Mouse (Mus musculus) lung, postnatal 10 days (tissue): Measurements from ENCODE around the gene Spsb1.

Experiments used
- DNase-seq: peaks from one replicate; pipeline ENCODE4 v3.0.0; 2021

Gene Spsb1

DNA sequence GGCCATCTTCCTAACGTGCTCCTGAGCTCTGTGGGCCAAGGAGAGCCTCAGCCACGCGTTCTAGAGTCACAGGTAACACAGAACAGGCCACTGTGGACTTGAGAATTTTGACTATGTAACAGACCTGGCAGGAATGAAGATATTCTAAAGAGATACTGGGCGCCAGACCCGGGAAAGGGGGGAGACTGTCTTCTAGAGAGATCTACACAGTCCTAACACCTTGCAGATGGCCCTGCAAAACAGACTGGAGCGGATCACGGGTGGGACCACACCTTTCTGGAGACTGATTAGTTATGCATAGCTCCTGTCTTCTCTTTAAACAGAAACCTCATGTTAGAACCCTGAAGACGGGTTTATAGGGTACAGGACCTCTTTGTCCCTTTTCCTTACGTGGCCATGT lies 100.1 kb downstream of the Spsb1 start:
- no peak for DNase-seq

DNA sequence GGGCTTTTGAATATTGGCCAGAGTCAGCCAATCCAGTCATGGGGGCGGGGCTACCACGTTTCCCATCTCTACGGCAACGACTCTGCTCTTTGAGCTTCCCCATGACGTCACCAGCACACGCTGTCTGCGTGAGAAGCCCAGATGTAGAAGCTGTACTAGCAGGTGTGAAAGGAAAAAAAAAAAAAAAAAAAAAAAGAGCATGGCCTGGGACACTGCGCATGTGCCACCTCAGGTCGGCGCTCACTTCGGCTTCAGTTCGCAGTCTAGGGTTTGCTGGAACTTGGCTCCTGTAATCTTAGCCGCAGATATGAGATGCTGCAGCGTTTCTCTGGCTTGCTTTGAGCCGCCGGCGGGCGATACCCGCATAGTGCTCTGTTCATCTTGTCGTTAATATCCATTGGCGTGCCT lies 100.5 kb downstream of the Spsb1 start:
- no peak for DNase-seq

DNA sequence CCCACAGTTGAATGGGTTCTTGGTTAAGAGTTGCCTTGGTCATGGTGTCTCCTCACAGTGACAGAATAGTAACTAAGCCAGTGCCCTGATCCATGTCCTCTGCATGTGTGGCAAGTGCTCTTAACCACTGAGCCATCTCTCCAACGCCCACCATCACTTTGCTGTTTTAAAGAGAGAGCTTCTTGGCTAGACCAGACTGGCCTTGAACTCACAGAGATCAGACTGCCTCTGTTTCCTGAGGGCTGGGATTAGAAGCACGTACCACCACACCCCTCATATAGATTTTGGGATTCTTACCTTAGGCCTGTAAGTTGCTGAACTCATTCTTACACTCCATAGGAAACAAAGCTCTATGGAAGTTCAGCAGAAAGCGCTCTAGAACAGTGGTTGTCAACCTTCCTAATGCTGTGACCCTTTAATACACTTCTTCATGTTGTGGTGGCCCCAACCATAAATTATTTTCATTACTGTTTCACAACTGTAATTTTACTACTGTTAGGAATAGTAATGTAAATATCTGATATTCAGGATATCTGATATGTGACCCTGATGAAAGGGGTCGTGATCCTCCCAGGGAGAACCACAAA lies 101.1 kb downstream of the Spsb1 start:
- no peak for DNase-seq

DNA sequence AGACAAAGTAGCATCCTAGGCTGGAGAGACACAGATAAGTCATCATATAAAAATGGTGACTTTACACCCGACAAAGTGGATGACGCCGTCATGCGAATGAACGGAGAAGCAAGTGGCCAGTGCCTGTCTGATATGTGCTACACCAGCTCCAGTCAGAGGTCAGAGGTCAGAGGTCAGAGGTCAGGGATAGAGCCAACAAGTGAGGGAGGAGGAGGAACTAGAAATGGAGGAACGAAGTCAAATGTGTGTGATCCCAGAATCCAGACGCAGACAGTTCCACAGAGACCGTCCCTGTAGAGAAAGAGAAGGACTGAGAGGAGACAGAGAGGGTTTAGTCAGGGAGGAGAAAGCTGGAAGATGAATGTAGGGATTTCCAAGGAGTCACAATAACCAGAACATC lies 103.3 kb downstream of the Spsb1 start:
- no peak for DNase-seq

DNA sequence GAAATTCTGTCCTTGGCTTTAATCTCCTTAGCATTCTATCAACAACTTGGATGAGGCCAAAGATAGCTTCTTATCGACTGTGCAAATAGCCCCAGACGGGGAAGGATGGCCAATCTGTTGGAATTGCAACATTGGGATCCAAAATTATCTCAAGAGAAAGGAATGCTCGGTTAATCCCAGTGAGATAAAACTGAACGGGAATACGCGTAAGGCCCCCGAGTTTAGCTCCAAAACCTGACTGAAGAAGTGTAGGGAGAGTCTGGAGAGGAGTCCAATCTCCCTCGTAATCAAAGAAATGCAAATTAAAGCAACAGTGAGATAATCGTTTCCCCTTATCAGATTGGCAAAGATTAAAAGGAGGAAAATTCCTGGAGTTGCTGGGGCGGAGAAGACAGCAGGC lies 104.2 kb downstream of the Spsb1 start:
- no peak for DNase-seq

DNA sequence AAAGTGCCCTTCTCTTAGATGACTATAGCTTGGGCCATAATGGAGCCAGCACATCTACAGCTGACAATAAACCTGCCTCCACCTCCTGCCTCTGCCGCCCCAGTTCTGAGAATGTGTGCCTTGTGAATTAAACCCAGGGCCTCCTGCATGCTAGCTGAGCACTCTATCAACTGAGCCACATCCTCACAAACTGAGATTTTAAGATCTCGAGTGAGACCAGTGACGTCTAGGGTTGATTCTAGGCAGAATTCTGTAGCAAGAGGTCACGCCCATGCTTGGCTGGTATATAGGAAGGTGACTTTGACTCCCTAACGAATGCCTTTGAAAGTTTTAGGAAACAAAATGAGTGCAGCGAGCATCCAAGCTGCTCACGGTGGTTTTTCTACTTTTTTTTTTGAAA lies 104.8 kb downstream of the Spsb1 start:
- DNase-seq: no peak

DNA sequence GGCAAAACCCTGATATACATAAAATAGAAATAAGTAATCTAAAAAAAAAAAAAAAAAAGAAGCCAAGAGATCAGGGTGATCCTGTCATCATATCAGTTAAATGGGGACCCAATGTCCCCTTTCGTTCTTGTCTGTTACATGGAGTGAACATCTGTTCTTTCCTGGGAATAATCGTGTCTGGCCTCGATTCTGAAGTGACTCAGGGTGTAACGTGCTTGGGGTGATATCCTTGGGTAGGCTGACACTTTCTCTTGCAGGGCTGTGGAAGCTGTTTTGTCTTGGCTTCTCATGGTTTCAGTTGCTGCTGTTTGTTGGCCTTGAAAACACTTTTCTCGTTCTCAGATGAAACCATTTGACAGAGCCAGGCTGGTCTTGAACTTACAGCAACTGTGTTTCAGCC lies 105.8 kb downstream of the Spsb1 start:
- DNase-seq: no peak

DNA sequence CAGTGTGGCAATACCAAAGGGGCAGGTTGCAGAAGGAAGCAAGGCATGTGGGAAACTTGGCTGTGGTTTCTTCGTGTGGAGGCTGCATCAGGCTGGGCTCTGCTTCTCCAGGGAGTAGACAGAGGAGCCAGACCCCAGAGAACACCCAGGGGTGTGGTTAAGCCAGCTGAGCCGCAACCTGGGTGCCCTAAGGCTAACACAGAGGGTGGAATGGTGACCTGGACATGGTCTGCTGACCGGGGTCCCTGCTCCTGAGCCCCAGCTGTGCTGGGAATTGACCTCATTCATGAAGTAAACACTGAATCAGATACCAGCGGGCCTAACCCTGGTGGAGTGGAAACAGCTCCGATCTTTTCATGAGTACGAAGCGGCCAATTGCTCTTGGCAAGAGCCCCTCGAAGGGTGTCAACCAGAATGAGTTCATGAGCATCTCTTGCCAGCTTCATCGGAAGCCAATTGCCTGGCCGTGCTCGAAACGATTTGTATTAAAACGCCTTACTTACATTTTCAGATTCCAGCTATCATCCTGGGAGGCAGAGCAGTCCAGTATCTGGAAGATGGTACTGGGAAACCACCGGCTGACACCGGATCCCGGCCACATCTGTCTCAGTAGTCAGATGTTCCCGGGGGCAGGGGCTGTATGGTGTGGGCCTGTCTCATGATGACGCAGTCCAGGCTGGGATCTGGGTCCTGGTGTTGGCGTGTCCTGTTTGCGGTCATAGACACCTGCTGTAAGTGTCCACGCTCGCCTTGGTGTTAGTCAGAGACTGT lies 107.8 kb downstream of the Spsb1 start:
- DNase-seq: peak; percentile 83
